Mouse (Mus musculus) layer of hippocampus, adult 18-20 months (tissue): ENCODE results near the gene Miox. TPM values are rescaled to one million over a fixed set of nuclear protein-coding genes. Genes with fewer than 3 reads are reported as not detected.

Experiments
- DNase-seq, 2 experiments: peaks; one replicate each; pipeline ENCODE4 v3.0.0; 2022; ENCODE audit warnings: low spot score in 2 of 2
- total RNA-seq, 2 experiments: library from RNA; stranded (reverse); gene quantifications; 2 replicates each; pipeline ENCODE4 v1.2.3; 2021

The Miox gene
- total RNA-seq, 2 experiments from 2014 or later, result not detected

- peak; percentile 96 to 98 for DNase-seq
These were observed 18.9 kb upstream of the Miox start, which contains the start of gene Sbf1 for GRCm38 (mm10) chr15:89315190-89315731. TSS of gene Sbf1 (minus strand) at chr15:89315311.

- no peak for DNase-seq
These were observed 18.1 kb upstream of the Miox start for GRCm38 (mm10) chr15:89316146-89316545.

GRCm38 (mm10) chr15:89321264-89321663 is 12.9 kb upstream of the Miox start:
- no peak for DNase-seq

- DNase-seq, result no peak
These were observed 11.3 kb upstream of the Miox start, which contains the start of gene Adm2 for GRCm38 (mm10) chr15:89322670-89323522. TSS of gene Adm2 (plus strand) at chr15:89322720.

GRCm38 (mm10) chr15:89323656-89324055 is 10.5 kb upstream of the Miox start:
- DNase-seq, result no peak

DNA sequence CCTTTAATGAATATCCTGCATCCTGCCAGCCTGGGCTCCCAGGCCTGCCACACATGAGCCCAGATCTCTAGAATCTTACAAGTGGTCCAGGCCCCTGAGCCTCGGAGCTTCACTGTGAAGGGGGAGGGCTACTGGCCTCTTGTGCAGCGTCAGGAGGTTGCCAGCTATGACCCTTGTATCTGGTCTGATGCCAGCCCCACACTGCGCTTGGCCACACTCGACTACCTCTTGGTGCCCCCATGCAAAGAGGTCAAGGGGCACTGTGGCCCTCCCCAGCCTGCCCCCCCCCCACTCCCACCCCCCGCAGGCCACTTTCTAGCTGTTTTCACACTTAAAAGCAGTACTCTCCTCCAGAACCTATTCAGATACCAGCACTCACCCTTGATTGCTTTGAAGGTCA is 7.8 kb upstream of the Miox start:
- DNase-seq, result no peak

GRCm38 (mm10) chr15:89334774-89335537 is 758 bp downstream of the Miox start:
- no peak for DNase-seq

GRCm38 (mm10) chr15:89336422-89336821 is 2.2 kb downstream of the Miox start:
- no peak for DNase-seq

GRCm38 (mm10) chr15:89339696-89340095 is 5.5 kb downstream of the Miox start:
- DNase-seq, result no peak

- no peak for DNase-seq
These were observed 5.9 kb downstream of the Miox start for GRCm38 (mm10) chr15:89340136-89340535.

DNA sequence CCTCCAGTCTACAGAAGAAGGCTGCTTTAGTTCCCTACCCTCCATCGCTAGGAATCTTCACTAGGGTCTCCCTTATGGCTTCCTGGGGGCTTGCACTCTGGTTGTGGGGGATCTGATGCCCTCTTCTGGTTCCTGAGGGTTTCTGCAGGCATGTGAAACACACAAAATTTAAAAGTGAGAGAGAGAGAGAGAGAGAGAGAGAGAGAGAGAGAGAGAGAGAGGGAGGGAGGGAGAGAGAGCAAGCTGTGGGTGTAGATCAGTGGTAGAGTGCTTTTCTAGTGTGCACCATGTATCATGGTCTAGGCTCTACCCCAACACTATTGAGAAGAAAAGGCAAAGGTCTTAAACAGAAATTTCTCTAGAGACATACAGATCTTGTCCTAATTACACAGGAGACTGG is 7.5 kb downstream of the Miox start:
- no peak for DNase-seq

DNA sequence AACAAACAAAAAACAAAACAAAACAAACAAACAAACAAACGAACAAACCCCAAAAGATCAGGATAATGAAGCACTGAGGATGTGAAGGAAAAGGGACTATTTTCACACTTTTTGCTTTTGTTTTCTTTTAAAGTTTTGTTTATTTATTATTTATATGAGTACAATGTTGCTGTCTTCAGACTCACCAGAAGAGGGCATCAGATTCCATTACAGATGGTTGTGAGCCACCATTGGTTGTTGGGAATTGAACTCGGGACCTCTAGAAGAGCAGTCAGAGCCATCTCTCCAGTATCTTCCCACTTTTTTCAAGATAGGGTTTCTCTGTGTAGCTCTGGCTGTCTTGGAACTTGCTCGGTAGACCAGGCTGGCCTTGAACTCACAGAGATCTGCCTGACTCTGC is 9.1 kb downstream of the Miox start:
- no peak for DNase-seq

DNA sequence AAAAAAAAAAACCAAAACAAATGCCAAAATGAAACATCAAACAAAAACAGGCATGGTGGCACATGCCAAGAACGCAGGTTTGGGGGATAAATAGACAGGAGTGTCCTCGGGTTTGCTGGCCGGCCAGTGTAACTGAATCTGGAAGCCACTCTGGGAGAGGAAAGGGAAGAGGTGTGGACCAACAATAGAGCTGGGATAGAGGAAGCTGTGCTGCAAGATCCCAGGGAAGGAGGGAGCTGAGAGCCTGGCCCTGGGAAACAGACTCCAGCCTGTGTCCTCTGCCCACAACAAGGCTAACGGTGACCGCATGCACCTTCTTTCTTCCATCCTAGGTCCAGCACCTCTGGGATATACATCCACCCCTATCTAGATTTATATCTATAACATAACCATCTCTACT is 16.2 kb downstream of the Miox start:
- no peak for DNase-seq

DNA sequence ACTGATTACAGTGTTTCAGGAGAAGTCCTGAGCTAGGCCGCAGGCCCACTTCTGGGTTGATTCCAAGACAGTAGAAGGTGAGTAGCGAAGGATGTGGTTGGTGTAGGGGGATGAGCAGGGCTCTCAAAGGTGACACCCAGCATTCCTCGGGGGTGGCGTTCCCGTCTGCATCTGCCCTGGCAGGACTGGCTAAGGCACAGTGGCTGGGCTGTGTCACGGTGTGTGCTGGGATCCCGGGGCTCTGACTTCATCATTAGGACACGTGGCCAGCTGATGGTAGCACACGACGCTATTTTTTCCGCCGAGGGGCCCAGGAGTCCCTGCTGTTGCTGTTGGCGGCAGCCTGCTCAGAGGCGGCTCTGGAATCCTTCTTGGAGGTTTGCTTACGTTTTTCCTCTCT is 17.1 kb downstream of the Miox start:
- DNase-seq, result no peak

GRCm38 (mm10) chr15:89352054-89352453 is 17.9 kb downstream of the Miox start:
- DNase-seq, result no peak

DNA sequence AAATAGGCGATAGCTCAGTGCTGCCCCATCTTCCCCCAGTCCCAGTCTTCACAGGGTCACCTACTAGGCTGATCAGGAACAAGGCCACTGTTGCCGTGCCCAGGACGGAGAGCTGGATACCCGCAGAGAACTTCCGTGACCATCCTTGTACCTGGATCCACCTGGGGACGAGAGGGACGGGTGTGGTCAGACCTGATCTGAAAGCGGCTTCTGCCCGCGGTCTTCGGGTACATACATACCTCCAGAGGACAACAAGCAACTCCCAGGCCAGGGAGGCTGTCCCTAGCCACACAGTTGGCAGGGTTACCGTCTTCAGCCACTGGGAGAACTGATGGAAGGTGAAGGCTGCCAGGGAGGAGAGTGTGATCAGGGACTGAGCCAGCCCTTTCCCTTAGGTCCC is 18.6 kb downstream of the Miox start:
- no peak for DNase-seq

DNA sequence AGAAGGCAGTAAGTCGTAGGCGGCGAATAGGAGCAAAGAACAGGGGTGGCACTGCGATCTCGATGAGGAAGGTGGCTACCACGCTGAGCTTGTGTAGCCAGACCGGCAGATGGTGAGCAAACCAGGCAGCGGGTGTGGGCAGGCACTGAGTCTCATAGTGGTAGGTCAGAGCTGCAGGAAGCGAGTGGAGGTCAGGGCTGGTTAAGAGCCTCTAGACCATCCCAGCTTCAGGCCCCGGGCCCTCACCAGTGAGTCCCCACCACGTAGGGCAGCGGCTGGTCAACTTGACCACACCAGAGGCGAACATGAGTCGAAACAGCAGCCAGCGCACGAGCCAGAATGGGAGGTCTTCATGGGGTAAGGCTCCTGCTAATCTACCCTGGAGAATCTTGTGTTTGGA is 19.6 kb downstream of the Miox start:
- DNase-seq, result no peak

- no peak for DNase-seq
These were observed 20.3 kb downstream of the Miox start for GRCm38 (mm10) chr15:89354455-89354854.

DNA sequence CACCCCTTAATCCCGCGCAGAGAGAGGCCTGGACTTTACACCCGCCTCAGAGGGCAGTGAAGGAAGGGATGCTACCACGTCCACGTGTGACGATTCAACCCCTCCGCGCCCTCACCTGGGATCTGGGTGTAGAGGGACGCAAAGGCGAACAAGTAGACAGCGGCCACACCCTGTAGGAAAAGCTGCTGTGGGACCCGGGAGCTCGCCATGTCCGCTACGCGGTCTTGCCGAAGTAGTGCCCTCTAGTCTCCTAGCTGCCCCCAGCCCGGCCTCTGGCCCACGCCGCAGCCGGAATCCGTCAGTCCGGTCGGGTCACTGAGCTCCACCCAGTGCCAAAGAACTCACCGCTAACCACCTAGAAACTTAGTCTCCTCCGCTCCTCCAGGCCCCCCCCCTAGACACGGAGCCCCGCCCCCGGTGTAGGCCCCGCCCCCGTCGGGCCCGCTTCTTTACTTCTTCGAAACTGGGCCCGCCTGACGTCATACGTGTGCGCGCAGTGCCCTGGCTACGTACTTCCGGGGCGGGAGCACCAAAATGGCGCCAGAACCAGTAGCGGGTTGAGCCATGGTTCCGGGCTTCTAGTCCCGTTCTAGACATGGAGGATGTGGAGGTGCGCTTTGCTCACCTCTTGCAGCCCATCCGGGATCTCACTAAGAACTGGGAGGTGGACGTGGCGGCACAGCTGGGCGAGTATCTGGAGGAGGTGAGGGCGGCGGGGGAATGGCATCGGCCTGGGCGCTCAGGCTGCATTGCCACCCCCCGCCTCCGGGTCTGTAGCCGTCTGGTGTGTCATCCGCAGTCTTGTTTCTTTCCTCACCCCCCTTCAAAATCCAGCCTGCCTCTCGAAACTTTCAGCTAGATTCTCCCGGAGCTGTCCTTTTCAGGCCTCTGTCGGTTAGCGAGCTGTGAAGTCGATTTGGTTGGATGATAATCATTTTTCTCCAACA is 21.3 kb downstream of the Miox start, which contains the start of the genes Lmf2 and Ncaph2:
TSS of gene Lmf2 (minus strand) at position 419 of the 947 bp plus-strand sequence.
TSS of gene Ncaph2 (plus strand) at position 479 of the 947 bp plus-strand sequence.
- peak; percentile 91 to 97 for DNase-seq

DNA sequence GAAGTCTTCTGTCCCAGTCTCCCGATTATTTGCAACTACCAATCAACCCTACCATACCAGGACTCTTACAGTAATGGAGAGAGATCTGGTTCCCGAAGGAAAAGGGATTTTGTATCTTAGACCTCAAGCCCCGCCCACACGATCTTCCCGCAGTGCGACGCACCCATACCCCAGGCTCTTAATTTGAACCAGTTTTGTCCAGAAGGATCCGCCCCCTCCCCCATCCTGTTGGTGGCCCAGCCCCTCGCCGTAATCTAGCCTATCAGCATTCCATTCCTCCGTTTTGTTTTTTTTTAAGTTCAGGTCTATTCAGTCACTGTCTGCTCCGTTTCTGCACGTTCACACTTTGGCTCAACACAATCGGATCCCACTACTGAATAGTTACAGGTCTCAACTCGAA is 22.2 kb downstream of the Miox start:
- DNase-seq, result peak in 1 of 2 experiments; percentile 65

- DNase-seq, result no peak
These were observed 24.6 kb downstream of the Miox start for GRCm38 (mm10) chr15:89358784-89359183.
